9 mouse cellular contexts compared by ENCODE assay signal in the genomic region with DNA sequence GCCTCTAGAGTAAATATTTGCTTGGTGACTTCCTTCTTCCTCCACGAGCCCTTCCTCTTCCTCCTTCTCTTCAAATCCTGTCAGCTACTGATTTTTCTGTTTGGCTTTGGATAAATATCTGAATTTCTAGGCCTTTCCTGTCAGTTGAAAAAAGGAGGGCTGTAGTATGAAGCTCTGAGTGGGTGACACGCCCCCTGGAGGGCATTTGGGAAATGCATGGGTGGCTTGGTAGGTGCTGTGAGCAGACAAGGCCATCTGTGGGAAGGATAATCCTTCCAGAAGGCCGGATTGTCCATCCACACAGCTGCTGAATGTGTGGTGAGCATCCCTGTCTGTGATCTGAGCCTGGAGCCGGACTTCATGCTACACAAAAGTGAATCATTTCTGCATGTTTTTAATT. TPM values are rescaled to one million over a fixed set of nuclear protein-coding genes. Genes with fewer than 3 reads are reported as not detected.
A peak's percentile ranks its signal among the peaks of the same experiment; 100 is the strongest.
DNase-seq lines count a peak whose midpoint lies in the region; ATAC-seq and TF ChIP-seq lines count a peak whose summit lies in the region.
"Had no signal": no experiment of that assay in that cellular context is flagged by ENCODE, and none has a peak within 500 bp of the region (broad histone marks: within the 10 kb centered on the region; RNA-seq: fewer than 3 reads in every experiment).

No protein-coding gene starts in this region.

- TF ChIP-seq CTCF in small intestine, adult 2 months (IDR thresholded peaks at IDR 0.05; ENCODE audit: extremely low read depth, insufficient read length, insufficient replicate concordance, low read depth, low read length): peak; percentile 68; the same call in 1 of the 2 replicates

- no peak for TF ChIP-seq POLR2A in small intestine, adult 2 months (IDR thresholded peaks at IDR 0.05; ENCODE audit: low read depth, low read length)

- peaks cover 47% of the 10 kb centered on the region for H3K4me1 ChIP-seq in heart, embryonic 10.5 days
- no peaks in the 10 kb centered on the region for H3K4me1 ChIP-seq in limb, embryonic 11.5 days (ENCODE audit: control insufficient read depth, insufficient read depth, low read length)
- H3K4me1 ChIP-seq in small intestine, adult 2 months (ENCODE audit: control insufficient read depth, insufficient read depth, insufficient read length, low read length): peaks cover 45% of the 10 kb centered on the region

- no peak overlapping the region for H3K9ac ChIP-seq in limb, embryonic 11.5 days (ENCODE audit: low read length)
- H3K9ac ChIP-seq: embryonic facial prominence, embryonic 15.5 days had no signal

- no peak overlapping the region for H3K4me3 ChIP-seq in heart, embryonic 10.5 days
- no peak overlapping the region for H3K4me3 ChIP-seq in limb, embryonic 11.5 days (ENCODE audit: low read depth, low read length)
- H3K4me3 ChIP-seq in small intestine, adult 2 months (ENCODE audit: low read depth, low read length): no peak overlapping the region
- H3K4me3 ChIP-seq: embryonic facial prominence, embryonic 15.5 days had no signal

- H3K27ac ChIP-seq in heart, embryonic 10.5 days: peak overlapping the region; percentile 54; the same call in 1 of the 2 replicates
- no peak overlapping the region for H3K27ac ChIP-seq in limb, embryonic 11.5 days (replicated peaks; ENCODE audit: low read depth, low read length)
- peak overlapping the region; percentile 47 for H3K27ac ChIP-seq in small intestine, adult 2 months (ENCODE audit: insufficient read depth, low read depth, low read length)
- H3K27ac ChIP-seq: embryonic facial prominence, embryonic 15.5 days had no signal

- DNase-seq in heart, embryonic 10.5 days (ENCODE audit: low spot score): no peak
- DNase-seq in heart, adult 11 months: no peak
- peak; percentile 21 for DNase-seq in spleen, adult 12 weeks (ENCODE audit: low spot score)
- no peak for DNase-seq in spleen, postnatal 36 days (ENCODE audit: low spot score in 2 of 2)
- peak; percentile 40 for DNase-seq in c-Kit-positive CD71-negative TER-119-negative erythroid progenitor cells, embryonic 14.5 days (ENCODE audit: low read depth)
- DNase-seq in limb, embryonic 11.5 days (ENCODE audit: low spot score): peak; percentile 72
- no peak for DNase-seq in urinary bladder, postnatal 36 days (ENCODE audit: low spot score in 2 of 2)

- no peak for ATAC-seq in limb, embryonic 11.5 days (ENCODE audit: insufficient number of reproducible peaks, low FRiP score, low TSS enrichment, low read depth)

- no peaks in the 10 kb centered on the region for H3K36me3 ChIP-seq in heart, embryonic 10.5 days
- no peaks in the 10 kb centered on the region for H3K36me3 ChIP-seq in limb, embryonic 11.5 days (ENCODE audit: control insufficient read depth, insufficient read depth, low read length)
- H3K36me3 ChIP-seq in small intestine, adult 2 months (ENCODE audit: control insufficient read depth, insufficient read depth, low read length): no peaks in the 10 kb centered on the region
- H3K36me3 ChIP-seq: embryonic facial prominence, embryonic 15.5 days had no signal

- 46% methylated on average over 4 of the region's 4 CpGs for WGBS in heart, embryonic 10.5 days
- 58% methylated on average over 4 of the region's 4 CpGs for WGBS in limb, embryonic 11.5 days
- WGBS in small intestine, adult 2 months: 40% methylated on average over 4 of the region's 4 CpGs

- no peaks in the 10 kb centered on the region for H3K27me3 ChIP-seq in heart, embryonic 10.5 days (ENCODE audit: insufficient read depth, poor library complexity, severe bottlenecking)
- no peaks in the 10 kb centered on the region for H3K27me3 ChIP-seq in limb, embryonic 11.5 days (ENCODE audit: control insufficient read depth, insufficient read depth, low read length)
- no peaks in the 10 kb centered on the region for H3K27me3 ChIP-seq in small intestine, adult 2 months (ENCODE audit: control insufficient read depth, insufficient read depth, low read length)
- H3K27me3 ChIP-seq: embryonic facial prominence, embryonic 15.5 days had no signal

- H3K9me3 ChIP-seq in heart, embryonic 10.5 days: no peaks in the 10 kb centered on the region
- no peaks in the 10 kb centered on the region for H3K9me3 ChIP-seq in limb, embryonic 11.5 days (ENCODE audit: control insufficient read depth, low read length)
- H3K9me3 ChIP-seq: embryonic facial prominence, embryonic 15.5 days had no signal

- H3K4me2 ChIP-seq in limb, embryonic 11.5 days (ENCODE audit: low read depth, severe bottlenecking): no peak overlapping the region
- H3K4me2 ChIP-seq: embryonic facial prominence, embryonic 15.5 days had no signal

RNA-seq across cellular contexts. Expression of a gene that starts 48.8 kb away (rescaled TPM):
- polyA plus RNA-seq in heart, embryonic 10.5 days (2016; fragmentation: Nextera tagmentation; extraction: Ambion mirVana): 6.3 and 7.0 TPM in 2 replicates
- polyA plus RNA-seq in limb, embryonic 11.5 days (2014; fragmentation: Nextera tagmentation; extraction: Ambion mirVana): 8.6 and 9.0 TPM in 2 replicates
- 4.2 and 11.0 TPM in 2 replicates for polyA plus RNA-seq in small intestine, adult 2 months (2012; rRNA removed)

Comparison
In these comparisons a context has a peak if more than half of its experiments do, and no peak if none do; other contexts are left out.
1. DNase-seq: peak in spleen, adult 12 weeks (single experiment), c-Kit-positive CD71-negative TER-119-negative erythroid progenitor cells, embryonic 14.5 days (single experiment) and limb, embryonic 11.5 days (single experiment); none in heart, embryonic 10.5 days (single experiment), heart, adult 11 months (single experiment), spleen, postnatal 36 days (0 of 2) and urinary bladder, postnatal 36 days (0 of 2).